31 mouse cellular contexts compared by ENCODE assay signal in the genomic region with DNA sequence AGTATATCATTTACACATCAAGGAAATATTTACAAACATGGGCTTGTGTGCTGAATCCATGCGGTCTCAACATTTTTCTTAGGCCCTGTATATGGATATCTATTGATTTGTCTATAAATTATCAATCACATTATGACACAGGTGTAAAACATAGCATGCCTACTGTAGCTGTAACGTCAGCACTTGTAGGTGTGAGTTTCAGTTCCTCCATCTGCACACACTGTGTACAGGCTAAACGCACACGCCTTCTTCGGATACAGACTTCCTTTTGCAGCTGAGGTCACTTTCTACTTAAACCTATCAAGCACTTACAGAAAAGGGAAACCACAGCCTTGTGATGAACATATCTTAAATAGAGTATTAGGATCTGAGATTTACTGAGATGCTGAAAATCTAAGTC. TPM values are rescaled to one million over a fixed set of nuclear protein-coding genes. Genes with fewer than 3 reads are reported as not detected.
"Had no signal": no experiment of that assay in that cellular context is flagged by ENCODE, and none has a peak within 500 bp of the region (broad histone marks: within the 10 kb centered on the region; RNA-seq: fewer than 3 reads in every experiment).

No protein-coding gene starts in this region.

- H3K9ac ChIP-seq: heart, embryonic 13.5 days; heart, embryonic 15.5 days; hindbrain, embryonic 13.5 days; hindbrain, embryonic 15.5 days; intestine, embryonic 15.5 days; limb, embryonic 13.5 days; limb, embryonic 15.5 days; liver, embryonic 13.5 days had no signal

- H3K4me1 ChIP-seq: intestine, embryonic 15.5 days; limb, embryonic 15.5 days; liver, embryonic 13.5 days had no signal

- H3K27ac ChIP-seq: gastrocnemius, adult 2 months; heart, adult 2 months; heart, embryonic 13.5 days; heart, embryonic 15.5 days; hindbrain, embryonic 13.5 days; hindbrain, embryonic 15.5 days; intestine, embryonic 15.5 days; layer of hippocampus, adult 2 months; limb, embryonic 13.5 days; limb, embryonic 15.5 days; liver, embryonic 13.5 days had no signal

- H3K4me2 ChIP-seq: heart, embryonic 11.5 days; heart, embryonic 13.5 days; heart, embryonic 15.5 days; hindbrain, embryonic 13.5 days; hindbrain, embryonic 15.5 days; intestine, embryonic 15.5 days; limb, embryonic 13.5 days; limb, embryonic 15.5 days; liver, embryonic 13.5 days had no signal

- H3K4me3 ChIP-seq: gastrocnemius, adult 2 months; heart, adult 2 months; heart, embryonic 13.5 days; heart, embryonic 15.5 days; hindbrain, embryonic 13.5 days; hindbrain, embryonic 15.5 days; intestine, embryonic 15.5 days; layer of hippocampus, adult 2 months; limb, embryonic 13.5 days; limb, embryonic 15.5 days; liver, embryonic 13.5 days had no signal

- H3K9me3 ChIP-seq: heart, embryonic 13.5 days; heart, embryonic 15.5 days; hindbrain, embryonic 13.5 days; hindbrain, embryonic 15.5 days; intestine, embryonic 15.5 days; limb, embryonic 13.5 days; limb, embryonic 15.5 days; liver, embryonic 13.5 days had no signal

- DNase-seq: gastrocnemius, adult 2 months; gastrocnemius, postnatal 10 days; gastrocnemius, postnatal 25 days; heart, adult 11 months; heart, adult 2 months; heart, postnatal 14 days; heart, postnatal 36 days; kidney, adult 18-20 months; kidney, adult 8-10 months; kidney, postnatal 10 days; kidney, postnatal 25 days; kidney, postnatal 4 days; left cerebral cortex, postnatal 4 days; liver, embryonic 13.5 days had no signal

- H3K36me3 ChIP-seq: heart, embryonic 13.5 days; heart, embryonic 15.5 days; hindbrain, embryonic 13.5 days; hindbrain, embryonic 15.5 days; intestine, embryonic 15.5 days; limb, embryonic 13.5 days; limb, embryonic 15.5 days; liver, embryonic 13.5 days had no signal

- ATAC-seq: inflammation-experienced regulatory T-cells, adult 6 months; intestine, embryonic 15.5 days; intestine, postnatal 0 days had no signal

- H3K27me3 ChIP-seq: hindbrain, embryonic 15.5 days; intestine, embryonic 15.5 days; limb, embryonic 15.5 days; liver, embryonic 13.5 days had no signal

RNA-seq across cellular contexts. Expression of a gene that starts 30.1 kb away (rescaled TPM):
- total RNA-seq: gastrocnemius, adult 2 months; gastrocnemius, postnatal 25 days; heart, adult 2 months; heart, postnatal 14 days; heart, postnatal 36 days; left cerebral cortex, adult 18-20 months; left cerebral cortex, postnatal 10 days; left cerebral cortex, postnatal 25 days; left cerebral cortex, postnatal 4 days; liver, adult 2 months had no signal
- polyA plus RNA-seq: heart, adult 2 months; heart, embryonic 11.5 days; heart, embryonic 13.5 days; heart, embryonic 15.5 days; heart, postnatal 0 days; intestine, postnatal 0 days; limb, embryonic 11.5 days; limb, embryonic 13.5 days; limb, embryonic 15.5 days; liver, adult 2 months; liver, embryonic 13.5 days had no signal
